Mouse (Mus musculus) midbrain, embryonic 10.5 days (tissue): Measurements from ENCODE around the gene Dscam. TPM values are rescaled to one million over a fixed set of nuclear protein-coding genes. Genes with fewer than 3 reads are reported as not detected.

Experiments
- DNase-seq: peaks from one replicate; pipeline ENCODE4 v3.0.0-alpha.2; 2017; ENCODE audit warnings: low spot score
- H3K27ac ChIP-seq: fragments of 300-500 bp; sonication (generic); replicated peaks from 2 replicates; pipeline ENCODE4 v1.5.1; 2016; ENCODE audit warnings: mild to moderate bottlenecking
- H3K27me3 ChIP-seq: fragments of 300-500 bp; sonication (generic); 2 replicates; pipeline ENCODE4 v1.6.1; 2016; ENCODE audit warnings: low read depth, mild to moderate bottlenecking; ENCODE audit not compliant: poor library complexity, severe bottlenecking
- H3K36me3 ChIP-seq: fragments of 300-500 bp; sonication (generic); 2 replicates; pipeline ENCODE4 v1.6.1; 2016; ENCODE audit warnings: mild to moderate bottlenecking, moderate library complexity
- H3K4me1 ChIP-seq: fragments of 300-500 bp; sonication (generic); 2 replicates; pipeline ENCODE4 v1.6.1; 2016
- H3K4me3 ChIP-seq: fragments of 300-500 bp; sonication (generic); 2 replicates; pipeline ENCODE4 v1.5.1; 2016; ENCODE audit warnings: mild to moderate bottlenecking, moderate library complexity
- H3K9me3 ChIP-seq: fragments of 300-500 bp; sonication (generic); replicated peaks from 2 replicates; pipeline ENCODE4 v1.6.1; 2016; ENCODE audit warnings: mild to moderate bottlenecking
- WGBS: fragments of 180-500 bp; shearing (Covaris S2); methylation state at CpG from one replicate; pipeline ENCODE4 v1.1.7; 2016; 5-methylcytosine and 5-hydroxymethylcytosine counted together
- polyA plus RNA-seq: library from polyadenylated mRNA; unstranded; fragments of >200 nt; fragmentation: Nextera tagmentation; extraction: Ambion mirVana; gene quantifications from 2 replicates; pipeline ENCODE4 v1.2.1, GENCODE M21; 2016

The Dscam gene
- polyA plus RNA-seq, result 0.46 and 1.5 TPM in 2 replicates

DNA sequence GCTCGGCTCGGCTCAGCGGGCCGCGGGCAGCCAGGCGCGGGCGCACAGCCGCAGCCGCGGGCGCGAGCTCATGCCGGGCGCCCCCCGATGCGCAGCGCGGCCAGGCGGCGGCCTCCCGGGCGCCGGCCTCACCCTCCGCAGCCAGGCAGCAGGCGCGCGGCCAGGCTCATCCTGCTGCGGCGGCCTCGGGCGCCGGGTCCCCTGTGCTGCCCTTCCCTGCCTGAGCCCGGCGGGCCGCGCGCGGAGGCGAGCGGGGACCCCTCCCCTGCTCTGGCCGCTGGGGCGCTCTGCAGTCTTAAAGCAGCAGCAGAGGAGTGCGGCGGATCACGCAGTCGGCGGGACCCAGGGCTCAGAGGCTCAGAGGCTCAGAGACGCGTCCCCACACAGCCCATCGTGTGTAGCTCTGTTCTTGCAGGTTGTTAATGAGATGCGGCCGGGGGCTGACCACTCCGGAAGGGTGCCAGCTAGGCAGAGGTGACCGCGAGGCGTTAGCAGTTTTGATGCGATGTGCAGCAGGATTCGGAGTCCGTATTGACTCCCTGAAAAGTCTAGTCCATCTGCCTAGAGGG lies at the start of gene Dscam:
Gene Dscam (minus strand): TSS at position 240 of the 569 bp plus-strand sequence.
- Histone ChIP-seq H3K9me3 (no peaks in the 10 kb centered on the region), H3K27ac (peak within 1 kb of the TSS; percentile 81), H3K36me3 (no peaks in the 10 kb centered on the region), H3K4me3 (peak within 1 kb of the TSS; percentile 66), H3K27me3 (peaks cover 78% of the 10 kb centered on the region), H3K4me1 (peaks cover 17% of the 10 kb centered on the region)
- 7% methylated on average over 54 of the region's 60 CpGs for WGBS
- DNase-seq, result peak; percentile 73

GRCm38 (mm10) chr16:97219381-97219780 lies 48.8 kb upstream of the Dscam start:
- Histone ChIP-seq H3K4me1 (no peaks in the 10 kb centered on the region), H3K27ac (no peak overlapping the region), H3K36me3 (no peaks in the 10 kb centered on the region), H3K4me3 (no peak overlapping the region), H3K27me3 (no peaks in the 10 kb centered on the region), H3K9me3 (peaks cover 10% of the 10 kb centered on the region; the same call in 1 of the 2 replicates)
- WGBS, result 81% methylated on average over 2 of the region's 2 CpGs
- DNase-seq, result no peak

DNA sequence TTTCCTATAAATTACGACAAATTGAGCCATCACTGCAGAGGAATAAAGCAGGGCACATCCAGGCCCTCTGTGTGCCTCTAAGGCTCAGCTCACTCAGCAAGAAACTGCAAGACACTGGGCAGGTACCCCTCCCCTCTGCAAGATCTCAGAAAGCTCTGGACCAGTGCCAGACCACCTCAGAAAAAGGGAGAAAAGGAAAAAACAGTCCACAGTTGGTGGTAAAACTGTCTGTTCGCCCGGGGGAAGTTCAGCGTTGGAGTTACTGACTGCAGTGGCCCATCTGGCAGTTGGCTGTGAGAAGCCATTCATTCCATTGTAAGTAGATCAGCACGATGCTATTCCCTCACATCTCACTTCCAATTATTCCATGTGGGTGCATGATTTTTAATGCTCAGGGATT lies 39.4 kb upstream of the Dscam start:
- Histone ChIP-seq H3K4me1 (no peaks in the 10 kb centered on the region), H3K9me3 (peaks cover 5% of the 10 kb centered on the region; the same call in 1 of the 2 replicates), H3K4me3 (no peak overlapping the region), H3K27me3 (no peaks in the 10 kb centered on the region), H3K36me3 (no peaks in the 10 kb centered on the region), H3K27ac (no peak overlapping the region)
- no peak for DNase-seq
- 80% methylated on average over 5 of the region's 5 CpGs for WGBS

GRCm38 (mm10) chr16:97208276-97208675 lies 37.7 kb upstream of the Dscam start:
- no peaks in the 10 kb centered on the region for H3K9me3 ChIP-seq
- no peak overlapping the region for H3K27ac ChIP-seq
- WGBS, result 85% methylated on average over 2 of the region's 2 CpGs
- H3K27me3 ChIP-seq, result no peaks in the 10 kb centered on the region
- no peaks in the 10 kb centered on the region for H3K36me3 ChIP-seq
- H3K4me1 ChIP-seq, result no peaks in the 10 kb centered on the region
- no peak for DNase-seq
- no peak overlapping the region for H3K4me3 ChIP-seq

DNA sequence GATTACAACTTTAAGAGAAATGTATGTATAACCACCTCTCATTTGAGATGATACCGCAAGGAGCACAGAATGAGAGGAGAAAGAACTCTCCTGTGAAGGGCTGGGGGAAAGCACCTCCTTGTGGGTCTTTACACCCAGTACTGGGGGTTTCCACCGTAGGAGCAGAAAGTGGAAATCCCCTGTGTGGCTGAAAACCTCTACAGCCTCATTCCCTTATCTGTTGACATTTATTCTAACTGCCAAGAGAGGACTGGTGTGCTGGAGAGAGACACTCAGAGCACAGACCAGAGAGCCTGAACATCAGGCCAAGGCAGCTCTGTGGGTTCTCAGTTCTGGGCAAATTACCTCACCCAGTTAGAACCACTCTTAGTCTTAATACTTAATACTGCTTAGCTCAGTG lies 33.5 kb upstream of the Dscam start:
- Histone ChIP-seq H3K36me3 (no peaks in the 10 kb centered on the region), H3K27ac (no peak overlapping the region), H3K27me3 (no peaks in the 10 kb centered on the region), H3K4me1 (no peaks in the 10 kb centered on the region), H3K4me3 (no peak overlapping the region), H3K9me3 (no peaks in the 10 kb centered on the region)
- WGBS, result 87% methylated on average over 2 of the region's 2 CpGs
- DNase-seq, result no peak

- Histone ChIP-seq H3K4me1 (no peaks in the 10 kb centered on the region), H3K4me3 (no peak overlapping the region)
- 97% methylated on average over 2 of the region's 2 CpGs for WGBS
These were observed 33.0 kb upstream of the Dscam start for GRCm38 (mm10) chr16:97203554-97203953.

GRCm38 (mm10) chr16:97194630-97195029 lies 24.1 kb upstream of the Dscam start:
- Histone ChIP-seq H3K27me3 (no peaks in the 10 kb centered on the region), H3K27ac (no peak overlapping the region), H3K36me3 (no peaks in the 10 kb centered on the region), H3K4me3 (no peak overlapping the region), H3K9me3 (no peaks in the 10 kb centered on the region), H3K4me1 (no peaks in the 10 kb centered on the region)
- 82% methylated on average over 2 of the region's 2 CpGs for WGBS
- no peak for DNase-seq

More at GRCm38 (mm10) chr16:97203554-97203953, 33.0 kb upstream of the Dscam start:
- Histone ChIP-seq H3K36me3 (no peaks in the 10 kb centered on the region), H3K27me3 (no peaks in the 10 kb centered on the region), H3K9me3 (no peaks in the 10 kb centered on the region), H3K27ac (no peak overlapping the region)
- no peak for DNase-seq

DNA sequence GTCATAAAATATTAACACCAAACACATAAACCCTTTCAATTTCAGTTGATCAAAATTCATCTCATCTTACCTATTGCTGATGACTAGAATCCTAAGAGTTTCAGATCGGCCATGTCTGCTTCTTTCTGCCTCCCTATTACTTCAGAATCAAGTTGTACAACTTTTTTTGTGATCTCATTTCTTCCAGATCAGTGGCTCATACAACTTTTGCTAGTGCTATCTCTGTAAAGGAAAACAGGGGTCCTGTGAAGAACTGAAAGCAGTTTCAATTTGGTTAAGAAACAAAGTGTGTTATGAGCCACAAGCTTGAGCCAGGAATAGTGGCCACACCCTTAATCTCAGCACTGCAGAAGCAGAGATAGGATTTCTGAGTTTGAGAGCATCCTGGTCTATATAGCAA lies 23.6 kb upstream of the Dscam start:
- Histone ChIP-seq H3K4me3 (no peak overlapping the region), H3K27ac (no peak overlapping the region), H3K27me3 (no peaks in the 10 kb centered on the region), H3K9me3 (no peaks in the 10 kb centered on the region), H3K4me1 (no peaks in the 10 kb centered on the region), H3K36me3 (no peaks in the 10 kb centered on the region)
- no peak for DNase-seq
- 89% methylated on average over 1 of the region's 1 CpGs for WGBS

DNA sequence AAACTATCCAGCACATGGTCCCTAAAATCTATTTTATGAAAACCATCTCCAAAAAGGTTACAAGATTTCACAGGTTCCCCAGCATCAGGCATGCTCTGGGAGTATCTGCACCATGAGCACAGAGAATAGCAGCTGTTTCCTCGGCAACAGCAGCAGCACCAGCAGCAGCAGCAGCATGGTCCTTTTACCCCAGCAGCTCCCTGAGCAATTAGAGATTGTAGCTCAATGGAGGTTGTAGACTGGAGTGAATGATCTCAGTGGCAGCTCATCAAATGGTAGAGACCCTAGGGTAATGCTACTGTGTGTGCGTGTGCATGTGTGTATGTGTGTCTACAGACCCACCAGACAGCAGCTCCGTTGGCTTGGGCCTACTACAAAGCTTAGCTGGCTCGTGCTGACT lies 21.7 kb upstream of the Dscam start:
- no peak overlapping the region for H3K4me3 ChIP-seq
- no peaks in the 10 kb centered on the region for H3K4me1 ChIP-seq
- H3K36me3 ChIP-seq, result no peaks in the 10 kb centered on the region
- H3K9me3 ChIP-seq, result no peaks in the 10 kb centered on the region
- no peak for DNase-seq
- no peaks in the 10 kb centered on the region for H3K27me3 ChIP-seq
- H3K27ac ChIP-seq, result no peak overlapping the region
- 80% methylated on average over 4 of the region's 4 CpGs for WGBS

DNA sequence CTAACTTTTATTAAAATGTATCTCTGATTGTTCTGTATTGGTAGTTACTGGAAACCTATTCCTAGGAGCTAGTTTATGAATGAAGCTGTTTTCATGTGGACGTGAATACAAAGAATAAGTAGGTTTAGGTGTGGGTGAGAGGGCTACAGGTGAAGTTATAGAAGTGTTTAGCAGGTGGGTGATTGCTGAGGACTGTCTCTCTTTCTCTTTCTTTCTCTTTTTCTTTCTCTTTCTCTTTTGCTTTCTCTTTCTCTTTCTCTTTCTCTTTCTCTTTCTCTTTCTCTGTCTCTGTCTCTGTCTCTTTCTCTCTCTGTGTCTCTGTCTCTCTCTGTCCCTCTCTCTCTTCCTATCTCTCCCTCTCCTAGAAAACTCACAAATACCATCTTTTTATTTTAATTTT lies 20.1 kb upstream of the Dscam start:
- no peak for DNase-seq
- H3K36me3 ChIP-seq, result no peaks in the 10 kb centered on the region
- 84% methylated on average over 1 of the region's 1 CpGs for WGBS
- H3K9me3 ChIP-seq, result 0 out of 2 replicates have a peak, but pooled peaks cover under 1% of the 10 kb centered on the region
- no peak overlapping the region for H3K4me3 ChIP-seq
- H3K4me1 ChIP-seq, result no peaks in the 10 kb centered on the region
- no peak overlapping the region for H3K27ac ChIP-seq
- H3K27me3 ChIP-seq, result no peaks in the 10 kb centered on the region

DNA sequence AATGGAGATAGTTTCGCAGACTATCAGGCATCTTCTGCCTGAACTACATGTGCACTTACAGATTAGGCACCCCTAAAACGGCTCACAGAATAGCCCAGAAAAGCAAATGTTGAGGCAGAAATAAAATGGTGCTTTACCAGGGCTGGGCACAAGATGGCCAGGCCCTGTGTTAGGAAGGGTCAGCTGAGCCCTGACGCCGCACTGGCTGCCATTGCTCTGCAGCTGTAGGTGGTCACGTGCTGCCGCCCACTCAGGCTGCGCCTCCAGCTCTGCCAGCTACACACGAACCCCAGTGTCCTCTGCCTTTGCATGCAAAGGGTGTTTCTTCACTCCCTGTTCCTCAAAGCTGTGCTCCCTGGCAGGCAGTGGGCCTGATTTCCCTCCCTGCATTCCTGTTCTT lies 948 bp upstream of the Dscam start:
- H3K4me1 ChIP-seq, result peaks cover 11% of the 10 kb centered on the region
- H3K4me3 ChIP-seq, result no peak overlapping the region
- no peak overlapping the region for H3K27ac ChIP-seq
- no peaks in the 10 kb centered on the region for H3K9me3 ChIP-seq
- no peaks in the 10 kb centered on the region for H3K36me3 ChIP-seq
- WGBS, result 57% methylated on average over 8 of the region's 8 CpGs
- H3K27me3 ChIP-seq, result peaks cover 73% of the 10 kb centered on the region
- DNase-seq, result peak; percentile 21

DNA sequence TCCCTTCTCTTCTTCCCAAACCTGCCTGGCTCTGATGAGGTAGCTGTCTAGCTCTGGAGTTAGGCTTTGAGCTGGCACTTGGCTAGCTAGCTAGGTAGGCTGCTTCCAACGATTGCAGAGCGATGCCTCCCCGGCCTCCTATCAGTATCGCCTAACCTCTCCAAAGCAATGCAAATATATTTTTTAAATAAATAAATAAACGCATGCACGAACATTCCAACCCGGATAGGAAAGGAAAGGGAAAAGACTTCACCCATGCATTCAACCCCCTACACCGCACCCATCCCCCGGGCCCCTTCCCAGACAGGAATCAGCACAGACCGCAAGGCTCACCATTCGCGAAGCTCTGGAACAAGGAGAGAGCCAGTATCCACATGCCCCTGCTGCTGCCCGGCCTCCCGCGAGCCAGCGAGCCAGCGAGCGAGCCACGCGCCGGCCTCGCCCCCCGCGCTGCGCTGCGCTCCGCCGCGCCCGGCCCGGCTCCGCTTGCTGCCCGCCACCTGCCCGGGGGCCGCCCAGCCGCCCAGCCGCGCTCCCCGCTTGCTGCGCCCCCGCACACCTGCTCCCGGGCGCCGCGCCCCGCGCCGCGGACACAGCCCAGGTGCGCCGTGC lies 545 bp downstream of the Dscam start:
- peaks cover 23% of the 10 kb centered on the region for H3K4me1 ChIP-seq
- DNase-seq, result peak; percentile 50
- peak overlapping the region; percentile 81 for H3K27ac ChIP-seq
- no peaks in the 10 kb centered on the region for H3K36me3 ChIP-seq
- WGBS, result 13% methylated on average over 51 of the region's 51 CpGs
- H3K9me3 ChIP-seq, result no peaks in the 10 kb centered on the region
- H3K4me3 ChIP-seq, result peak overlapping the region; percentile 66
- peaks cover 81% of the 10 kb centered on the region for H3K27me3 ChIP-seq

DNA sequence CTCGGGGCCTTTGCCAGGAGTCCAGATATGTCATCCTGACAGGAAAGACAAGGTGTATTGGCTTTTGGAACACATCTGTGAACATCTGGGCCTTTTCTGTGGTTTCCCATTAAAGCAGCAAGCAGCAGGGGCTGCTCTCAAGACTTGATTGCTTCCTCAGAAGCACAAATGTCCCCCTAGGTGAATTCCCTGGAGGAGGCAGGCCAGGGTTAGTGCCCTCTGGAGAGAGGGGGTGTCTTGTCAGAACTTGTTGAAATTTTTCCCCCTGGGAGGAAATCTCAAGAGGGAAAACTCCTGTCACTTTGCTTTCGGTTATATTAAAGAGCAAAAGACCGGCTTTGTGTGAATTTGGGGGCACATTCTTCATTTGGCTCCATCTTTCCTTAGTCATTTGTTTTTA lies 1.9 kb downstream of the Dscam start:
- Histone ChIP-seq H3K36me3 (no peaks in the 10 kb centered on the region), H3K4me3 (peak overlapping the region; percentile 66; the same call in 1 of the 2 replicates), H3K4me1 (peaks cover 29% of the 10 kb centered on the region), H3K27me3 (peaks cover 84% of the 10 kb centered on the region), H3K9me3 (no peaks in the 10 kb centered on the region), H3K27ac (no peak overlapping the region)
- WGBS, result 49% methylated on average over 3 of the region's 3 CpGs
- DNase-seq, result no peak
